Mouse (Mus musculus) cortical plate, adult 2 months (tissue): ENCODE data around the gene Usp44.

ENCODE experiments used
- CTCF ChIP-seq: fragments of 200-500 bp; IDR thresholded peaks from 2 replicates; pipeline ENCODE4 v1.5.1; 2011; ENCODE audit warnings: mild to moderate bottlenecking, control low read depth, low read length; ENCODE audit not compliant: insufficient read depth; ENCODE audit errors: extremely low read depth
- POLR2A ChIP-seq: fragments of 200-500 bp; IDR thresholded peaks from 2 replicates; pipeline ENCODE4 v1.6.1; 2011; ENCODE audit warnings: mild to moderate bottlenecking, low read length, control low read depth; ENCODE audit not compliant: insufficient read depth; ENCODE audit errors: extremely low read depth

- no peak for TF ChIP-seq POLR2A
- TF ChIP-seq CTCF, result no peak
Observed at GRCm38 (mm10) chr10:93885839-93886477, 54.6 kb downstream of the Usp44 start.
